Mouse (Mus musculus) heart, adult 2 months (tissue): ENCODE measurements around the gene Scd2.

Experiments used
- CTCF ChIP-seq: fragments of 200-600 bp; IDR thresholded peaks from 2 replicates; pipeline ENCODE4 v1.8.1; 2022; ENCODE audit warnings: antibody characterized with exemption, mild to moderate bottlenecking, moderate library complexity
- POLR2A ChIP-seq: fragments of 200-500 bp; IDR thresholded peaks from 2 replicates; pipeline ENCODE4 v1.6.1; 2011; ENCODE audit warnings: mild to moderate bottlenecking, low read depth, low read length, control low read depth; ENCODE audit not compliant: insufficient read depth

- TF ChIP-seq CTCF = no peak
- no peak for TF ChIP-seq POLR2A
Measured at GRCm38 (mm10) chr19:44285554-44285953, 7.9 kb upstream of the Scd2 start.
